Mouse (Mus musculus): ENCODE measurements around the gene Plscr3.

DNA sequence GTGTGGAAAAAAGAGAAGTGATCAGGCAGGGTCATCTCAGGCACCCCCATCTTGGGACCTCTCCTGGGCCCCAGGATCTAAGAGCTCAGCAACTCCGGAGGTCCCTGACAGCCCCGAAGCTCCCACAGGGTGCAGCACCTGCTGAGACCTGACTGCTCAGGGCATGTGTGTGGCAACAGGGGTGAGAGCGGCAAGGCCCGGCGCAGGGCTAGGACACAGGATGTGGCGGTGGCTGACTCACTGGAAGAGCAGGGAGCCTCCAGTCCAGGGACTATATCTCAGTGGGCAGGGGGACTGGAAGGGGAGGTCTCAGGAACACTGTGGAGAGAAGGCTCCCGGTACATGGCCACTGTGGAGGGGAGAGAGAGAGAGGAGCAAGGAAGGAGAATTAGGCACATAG lies 48.3 kb upstream of the Plscr3 start:
- TF ChIP-seq POLR2A (IDR thresholded peaks at IDR 0.05; ENCODE audit: control insufficient read depth, extremely low read depth, insufficient read depth, low read length, poor library complexity) (no peak), CTCF (IDR thresholded peaks at IDR 0.05; ENCODE audit: borderline replicate concordance, control insufficient read depth, extremely low read depth, insufficient read depth, low read length, poor library complexity) (no peak)

Data from thymus, adult 2 months (tissue).